Mouse (Mus musculus) left cerebral cortex, adult 8-10 months (tissue): ENCODE measurements at regions not wholly inside any gene's neighbourhood (a gene's known extent, or its start where the extent isn't known, plus 50 kb on each side); places are given as distances from the start of the nearest gene placed in this dataset.
A peak's percentile ranks its signal among the peaks of the same experiment; 100 is the strongest.
"Not testable (repeated sequence)": the region's sequence is repeated elsewhere in the genome, so short reads cannot be mapped to it uniquely, and the experiment has no call there.

Source experiments
- DNase-seq, 2 experiments: peaks; one replicate each; pipeline ENCODE4 v3.0.0; 2022; ENCODE audit warnings: low spot score in 2 of 2

DNA sequence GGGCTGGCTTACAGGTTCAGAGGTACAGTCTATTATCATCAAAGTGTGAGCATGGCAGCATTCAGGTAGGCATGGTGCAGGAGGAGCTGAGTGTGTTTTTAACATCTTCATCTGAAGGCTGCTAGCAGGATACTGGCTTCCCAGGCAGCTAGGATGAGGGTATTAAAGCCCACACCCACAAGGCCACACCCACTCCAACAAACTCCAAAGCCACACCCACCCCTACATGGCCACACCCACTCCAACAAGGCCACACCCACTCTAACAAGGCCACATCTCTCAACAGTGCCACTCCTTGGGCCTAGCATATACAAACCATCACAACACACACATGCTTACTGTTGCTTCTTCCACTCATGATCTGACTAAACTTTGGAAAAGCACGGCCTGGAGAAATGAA lies 172.5 kb downstream of the Msrb3 start:
- DNase-seq, result no peak

DNA sequence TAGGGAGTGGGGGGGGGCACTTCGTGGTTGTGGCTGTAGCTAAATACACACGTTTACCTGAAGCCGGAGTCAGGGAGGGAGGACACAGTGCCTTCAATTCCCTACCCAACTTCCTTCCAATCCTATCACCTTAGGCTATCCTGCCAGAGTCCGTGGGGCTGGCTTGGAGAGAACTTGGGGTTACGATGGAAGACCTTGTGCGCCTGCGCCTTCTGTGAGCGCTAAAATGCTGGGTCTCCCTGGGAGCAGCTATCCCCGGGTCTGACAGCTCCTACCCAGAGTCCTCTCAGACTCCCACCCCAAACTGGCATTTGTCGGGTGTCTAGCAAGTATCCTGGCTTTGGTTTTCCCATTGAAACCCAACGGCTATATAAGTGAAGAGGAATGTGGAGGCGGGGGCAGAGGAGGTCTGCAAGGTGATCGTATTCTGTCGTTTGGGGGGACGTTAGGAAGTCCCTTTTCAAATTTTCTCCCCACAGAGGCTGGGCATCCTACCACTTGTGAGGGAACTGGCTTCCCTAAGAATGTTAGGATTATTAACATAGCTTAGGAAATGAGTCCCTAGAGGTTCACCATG lies 176.9 kb downstream of the Msrb3 start:
- no peak for DNase-seq

DNA sequence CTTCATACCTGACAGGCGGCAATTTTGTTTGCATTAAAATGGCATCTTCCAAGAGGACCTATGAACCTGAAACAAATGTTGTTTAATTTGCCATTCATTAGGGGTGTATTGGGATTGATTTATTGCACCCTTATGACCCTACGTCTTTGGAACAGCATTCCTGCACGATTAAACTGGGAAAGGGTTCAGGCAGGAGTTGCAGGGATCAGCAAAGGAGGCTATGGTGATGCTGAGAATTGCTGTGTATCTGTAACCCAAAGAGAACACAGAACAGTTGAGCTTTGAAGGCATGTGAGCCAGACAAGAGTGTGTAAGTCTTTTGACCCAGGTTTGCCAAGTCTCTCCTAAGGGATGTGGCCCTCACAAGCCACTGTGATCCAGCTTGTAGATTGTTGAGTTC lies 177.9 kb downstream of the Msrb3 start:
- no peak for DNase-seq

DNA sequence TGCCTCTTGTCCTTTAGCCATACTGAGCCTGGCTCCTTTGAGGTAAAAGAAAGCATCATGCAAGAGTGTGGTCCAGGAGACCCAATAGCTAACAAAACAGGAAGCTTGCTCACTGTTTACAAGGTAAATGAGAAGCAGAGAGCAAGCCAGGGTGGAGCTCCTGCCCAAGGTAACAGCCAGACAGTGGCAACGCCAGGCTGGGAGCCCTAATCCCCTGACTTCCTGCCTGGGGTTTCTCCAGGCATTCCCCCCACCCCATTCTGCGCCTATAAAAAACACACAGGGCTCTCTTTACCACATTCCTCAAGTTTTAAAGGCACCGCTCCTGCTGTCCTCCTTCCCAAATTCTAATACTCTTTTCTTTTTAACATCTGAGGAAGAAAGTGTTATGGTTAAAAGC lies 178.8 kb downstream of the Msrb3 start:
- no peak for DNase-seq

DNA sequence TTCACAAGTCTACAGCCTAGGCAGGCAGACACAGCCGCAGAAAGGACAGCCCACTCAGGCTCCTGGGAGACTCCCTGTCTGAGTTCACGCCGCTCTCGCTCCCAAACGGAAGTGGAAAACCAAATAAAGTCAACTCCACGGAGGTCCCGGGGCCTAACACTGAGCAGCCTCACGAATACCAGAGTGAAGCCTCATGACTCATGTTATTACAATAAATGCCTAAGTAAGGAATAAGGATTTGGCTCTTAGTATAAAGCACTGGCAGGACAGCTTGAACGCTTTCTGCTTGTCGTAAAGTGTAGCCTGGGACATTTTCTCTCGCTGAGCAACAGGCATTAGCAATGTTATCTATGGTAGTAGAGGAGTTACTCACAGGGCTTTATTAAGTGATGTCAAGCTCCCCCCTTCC lies 181.7 kb downstream of the Msrb3 start:
- no peak for DNase-seq

DNA sequence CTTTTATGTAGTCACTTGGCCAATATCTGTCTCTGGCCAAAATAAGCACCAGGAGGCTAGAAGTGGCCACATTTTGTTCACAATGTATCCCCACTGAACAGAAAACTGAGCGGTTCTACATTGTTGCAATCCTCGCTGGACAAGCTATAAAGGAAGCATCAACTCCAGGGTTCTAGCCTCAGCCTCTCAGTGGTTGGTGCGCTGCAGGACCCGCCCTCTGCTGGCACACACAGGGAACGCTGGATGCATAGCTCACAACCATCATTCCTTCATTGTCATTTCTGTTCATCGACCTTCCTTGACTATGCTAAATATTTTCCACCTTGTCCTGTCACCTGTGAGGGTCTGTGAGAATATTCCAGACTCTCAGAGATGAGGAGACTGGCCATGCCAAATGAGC lies 182.5 kb downstream of the Msrb3 start:
- no peak for DNase-seq

DNA sequence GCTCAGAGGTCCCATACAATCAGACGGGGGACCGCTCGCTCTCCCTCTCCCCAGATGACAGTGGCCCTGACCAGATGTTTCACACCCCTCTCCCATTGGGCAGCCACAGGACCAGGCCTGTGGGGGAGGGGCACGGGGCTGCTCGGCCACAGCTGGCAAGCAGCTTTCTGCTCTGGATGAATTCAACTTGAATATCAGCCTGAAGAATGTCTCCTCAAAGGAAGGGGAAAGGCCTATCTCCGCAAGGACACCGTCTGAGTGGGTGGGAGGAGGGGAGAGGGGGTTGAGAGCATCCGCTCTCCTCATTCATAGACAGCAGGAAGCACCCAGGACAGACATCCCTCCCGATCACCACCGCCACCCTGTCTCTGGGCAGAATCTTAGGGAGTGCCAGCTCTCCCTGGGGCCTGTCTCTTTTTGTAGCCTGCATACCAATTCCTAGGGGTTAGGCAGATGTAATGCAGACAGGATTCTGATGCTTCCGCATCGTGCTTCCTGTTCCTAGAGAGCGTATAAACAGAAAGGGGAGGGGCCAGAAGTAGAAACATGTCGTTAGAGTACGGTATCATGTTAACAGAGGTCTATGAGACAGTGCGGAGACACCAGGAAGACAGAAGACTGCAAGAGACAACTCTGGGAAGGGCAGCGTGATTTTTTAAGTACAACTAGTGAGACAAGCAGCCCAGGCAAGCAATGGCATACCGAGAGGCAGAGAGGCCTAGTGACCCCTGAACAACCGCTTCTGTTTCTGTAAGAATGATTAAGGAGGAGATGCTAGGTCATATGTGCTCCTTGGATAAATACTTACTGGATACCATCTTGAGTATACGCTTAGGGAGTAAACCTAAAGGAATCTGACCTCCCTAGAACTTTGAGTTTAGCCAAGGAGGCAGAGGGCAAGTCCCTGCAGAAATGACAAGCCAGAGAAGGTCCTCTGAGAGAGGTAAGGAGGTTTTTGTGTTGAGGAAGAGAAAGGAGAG lies 190.8 kb downstream of the Msrb3 start:
- no peak for DNase-seq

DNA sequence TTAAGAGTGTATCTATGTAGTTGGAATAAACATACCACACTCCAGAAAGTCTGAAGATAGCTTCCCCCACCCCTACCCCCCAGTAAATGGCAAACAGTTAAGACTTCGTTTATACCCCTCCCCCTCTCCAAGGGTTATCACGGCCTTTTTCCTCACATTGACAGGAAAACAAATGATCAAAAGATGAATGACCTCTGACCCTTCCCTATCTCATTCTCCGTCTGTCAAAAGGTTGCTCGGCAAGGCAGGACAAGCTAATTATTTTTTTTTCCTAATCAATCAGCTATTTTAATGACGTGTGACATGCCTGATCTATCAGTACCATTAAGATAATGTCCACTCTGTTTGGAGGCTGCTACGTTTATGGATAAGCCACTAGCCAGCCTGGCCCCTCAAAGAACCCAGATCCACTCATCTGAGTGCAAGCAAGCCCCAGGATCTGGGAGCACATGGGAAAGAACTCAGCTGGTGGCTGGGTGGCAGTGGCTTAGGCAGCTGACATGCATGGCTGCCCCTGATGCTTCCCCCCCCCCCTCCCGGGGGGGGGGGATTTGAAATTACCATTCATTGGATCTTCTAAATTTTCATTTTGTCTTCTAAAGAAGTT lies 192.1 kb downstream of the Msrb3 start:
- DNase-seq, result no peak

DNA sequence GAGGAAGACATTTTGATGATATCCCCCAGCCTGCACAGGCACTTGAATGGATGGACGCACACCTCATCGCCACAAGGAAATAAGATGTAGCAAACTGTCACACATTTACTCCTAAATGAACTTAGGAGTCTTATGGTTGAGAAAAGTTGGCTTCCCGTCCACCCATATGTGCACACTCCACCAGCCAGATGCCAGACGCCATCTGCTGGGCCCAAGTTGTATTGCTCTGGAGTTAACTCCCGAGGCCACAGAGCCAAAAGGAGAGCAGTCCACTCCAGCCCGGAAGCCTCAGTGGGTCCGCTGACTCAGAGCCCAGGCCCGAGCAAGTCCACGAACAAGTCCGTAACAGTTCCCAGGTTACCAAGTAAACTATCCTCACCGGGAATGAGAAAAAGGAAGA lies 197.1 kb downstream of the Msrb3 start:
- DNase-seq, result peak; percentile 43 to 54

DNA sequence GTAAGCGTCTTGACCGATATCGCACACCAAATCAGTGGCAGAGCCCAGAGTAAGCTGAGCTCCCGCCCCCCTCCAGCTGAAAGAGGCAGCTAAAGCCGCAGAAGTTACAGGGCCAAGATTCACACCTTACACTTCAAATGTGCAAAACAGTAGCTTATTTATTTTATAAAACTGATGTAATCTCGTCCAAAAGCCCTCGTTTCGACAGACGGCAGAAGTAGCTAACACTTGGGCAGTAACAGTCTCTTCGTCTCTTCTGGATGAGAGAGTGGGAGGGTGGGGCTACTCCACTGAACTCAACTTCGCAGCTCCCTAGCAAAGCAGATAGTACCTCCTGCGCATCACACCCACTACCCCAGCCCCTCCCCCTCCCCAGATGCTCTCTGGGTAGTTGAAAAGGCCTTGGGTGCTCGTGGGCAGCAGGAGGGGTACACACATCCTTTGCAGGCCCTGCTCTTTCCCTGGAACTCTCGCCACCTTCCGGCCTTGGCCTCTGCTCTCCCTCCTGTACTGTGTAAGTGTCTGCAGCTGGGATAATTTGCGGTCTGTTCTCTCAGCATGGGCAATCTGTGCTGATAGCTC lies 201.5 kb downstream of the Msrb3 start:
- peak in 1 of 2 experiments; percentile 7 for DNase-seq

DNA sequence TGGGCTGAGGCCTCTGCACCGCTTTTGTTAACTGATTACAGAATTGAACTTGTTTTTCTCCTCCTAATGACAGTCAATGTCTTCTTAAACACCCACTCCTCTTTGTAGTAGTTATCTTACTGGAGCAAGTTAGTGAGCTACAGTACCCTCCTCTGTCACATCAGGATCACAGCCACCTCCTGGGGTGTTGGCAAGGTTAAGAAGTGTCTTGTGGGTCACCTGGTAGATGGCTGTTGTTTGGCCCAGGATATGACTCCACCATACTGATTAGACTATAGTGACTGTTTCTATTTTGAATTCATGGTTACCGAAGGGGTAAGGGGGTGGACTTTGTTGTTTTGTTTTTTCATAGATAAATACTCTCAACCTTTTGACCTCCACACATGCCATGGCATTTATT lies 202.4 kb downstream of the Msrb3 start:
- no peak for DNase-seq

DNA sequence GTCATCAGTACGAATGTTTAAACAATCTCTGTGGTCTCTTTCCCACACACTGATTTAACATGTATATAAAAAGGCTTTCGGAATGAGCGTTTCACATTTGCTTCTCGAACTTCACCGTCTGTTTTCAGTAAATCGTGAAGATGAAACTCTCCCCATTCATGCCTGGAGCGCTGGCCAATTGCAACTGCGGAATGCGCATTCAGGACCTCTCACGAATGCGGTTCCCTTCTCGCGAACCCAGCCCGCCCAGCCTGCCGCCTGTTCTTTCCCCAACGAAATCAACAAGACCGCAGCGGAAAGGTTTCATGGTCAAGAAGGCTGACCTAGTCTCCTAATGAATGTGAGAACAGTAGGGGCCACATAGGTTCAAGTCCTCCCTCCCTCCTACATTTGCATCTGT lies 204.4 kb downstream of the Msrb3 start:
- no peak for DNase-seq

DNA sequence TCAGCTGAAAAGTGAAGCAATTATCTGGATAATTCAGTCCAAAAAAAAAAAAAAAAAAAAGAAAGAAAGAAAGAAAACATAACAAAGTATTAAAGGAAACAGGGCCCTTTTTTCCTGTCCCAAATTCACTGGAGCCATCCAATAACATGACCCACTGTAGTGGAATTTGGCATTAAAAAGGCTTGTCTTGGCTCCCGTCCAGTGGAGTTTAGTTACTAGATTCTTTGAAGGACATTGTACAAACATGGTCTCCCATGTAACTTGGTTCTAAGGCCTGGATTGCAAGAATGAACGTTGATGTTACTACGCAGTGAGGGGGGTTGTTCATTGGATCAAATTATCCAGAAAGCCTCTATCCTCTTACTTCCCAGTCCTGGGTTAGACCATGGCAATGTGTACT lies 207.4 kb downstream of the Msrb3 start:
- no peak for DNase-seq

DNA sequence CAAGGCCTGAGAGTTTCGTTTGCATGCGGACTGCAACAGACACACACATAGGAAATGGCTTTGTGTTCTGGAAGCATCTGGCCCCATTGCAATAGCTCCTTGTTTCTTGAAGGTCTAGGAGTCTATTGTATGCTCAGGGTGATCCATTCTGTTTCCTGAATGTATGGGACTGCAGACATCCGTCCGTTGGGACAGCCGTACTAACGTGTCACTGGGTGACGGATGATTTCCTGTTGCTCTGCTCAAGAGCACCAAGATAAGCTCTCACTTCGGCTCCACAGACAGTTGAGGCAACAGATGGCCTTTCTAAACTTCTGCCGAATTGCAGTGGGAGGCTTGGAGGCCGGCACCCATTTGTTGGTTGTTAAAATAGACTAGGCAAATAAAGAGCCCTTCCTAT lies 209.9 kb upstream of the Hmga2 start:
- DNase-seq, result no peak

DNA sequence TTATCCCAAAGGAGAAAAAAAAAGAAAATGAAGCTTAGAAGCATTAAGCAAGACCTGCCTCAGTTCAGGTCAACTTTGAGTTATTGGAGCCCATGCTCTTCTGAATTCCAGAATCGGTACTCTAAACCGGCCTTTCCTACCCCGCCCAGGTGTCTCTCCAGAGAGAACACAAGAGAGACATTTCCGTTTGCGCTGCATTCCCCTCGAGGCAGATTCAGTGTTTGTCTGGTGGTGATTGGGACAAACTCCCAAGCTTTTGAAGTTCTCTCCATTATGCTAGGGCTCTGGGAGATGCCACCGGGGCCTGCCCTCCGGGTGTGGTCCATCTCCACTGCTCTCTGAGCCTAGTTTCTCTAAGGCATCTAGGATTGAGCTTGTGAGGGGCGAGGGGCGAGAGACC lies 205.8 kb upstream of the Hmga2 start:
- DNase-seq, result no peak

DNA sequence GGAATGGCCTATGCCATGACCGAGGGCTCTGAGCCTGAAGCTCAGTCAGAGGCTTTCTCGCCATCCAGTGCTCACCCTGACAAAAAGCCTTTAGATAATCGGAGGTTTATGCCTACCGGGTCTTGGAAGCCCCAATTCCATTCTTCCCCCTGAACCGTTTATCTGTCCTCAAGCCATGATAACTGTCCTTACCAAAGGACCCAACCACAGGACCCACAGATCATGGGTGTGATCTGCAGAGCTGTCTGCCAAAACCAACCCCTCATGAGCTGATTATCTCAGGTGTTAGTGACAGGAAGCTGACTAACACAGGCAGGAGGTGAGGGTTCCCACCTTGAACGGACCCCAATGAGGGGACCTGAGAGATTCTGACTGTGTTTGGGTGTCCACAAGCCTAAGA lies 203.7 kb upstream of the Hmga2 start:
- DNase-seq, result no peak

DNA sequence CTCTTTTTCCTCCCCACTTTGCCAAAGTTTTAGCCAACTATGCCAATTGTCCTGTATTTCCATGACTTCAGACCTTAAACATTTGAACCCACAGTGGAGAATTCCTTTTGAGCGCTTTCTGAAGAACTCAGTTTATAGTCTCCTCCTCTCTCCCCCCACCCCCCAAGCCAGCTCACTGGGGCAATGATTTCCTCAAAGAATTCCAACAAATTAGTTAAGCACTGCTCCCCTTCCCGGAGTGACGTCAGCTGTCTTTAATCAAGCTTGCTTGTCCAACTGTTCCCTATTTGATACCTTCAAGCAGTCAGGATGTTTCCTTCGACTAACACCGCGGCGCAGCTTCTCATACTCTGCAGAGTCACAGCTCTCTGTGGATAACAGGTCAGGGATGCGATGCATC lies 202.0 kb upstream of the Hmga2 start:
- no peak for DNase-seq

DNA sequence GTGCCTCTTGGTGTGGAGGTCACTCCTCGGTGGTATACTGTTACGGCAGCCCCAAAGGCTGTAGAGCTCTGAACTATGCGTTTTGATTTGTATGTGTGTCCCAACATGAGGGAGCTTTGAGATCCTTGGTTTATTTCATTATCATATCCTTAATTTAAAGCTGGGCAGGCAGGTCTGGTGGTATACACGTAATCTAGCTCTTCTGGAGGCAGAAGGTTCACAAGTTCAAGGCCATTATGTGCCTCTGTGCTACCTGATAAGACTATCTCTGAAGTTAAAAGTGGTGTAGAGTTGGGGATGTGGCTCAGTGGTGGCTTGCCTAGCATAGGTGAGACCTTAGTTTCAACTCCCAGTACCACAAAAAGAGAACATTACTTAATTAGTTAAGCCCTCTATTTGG lies 199.1 kb upstream of the Hmga2 start:
- no peak for DNase-seq

DNA sequence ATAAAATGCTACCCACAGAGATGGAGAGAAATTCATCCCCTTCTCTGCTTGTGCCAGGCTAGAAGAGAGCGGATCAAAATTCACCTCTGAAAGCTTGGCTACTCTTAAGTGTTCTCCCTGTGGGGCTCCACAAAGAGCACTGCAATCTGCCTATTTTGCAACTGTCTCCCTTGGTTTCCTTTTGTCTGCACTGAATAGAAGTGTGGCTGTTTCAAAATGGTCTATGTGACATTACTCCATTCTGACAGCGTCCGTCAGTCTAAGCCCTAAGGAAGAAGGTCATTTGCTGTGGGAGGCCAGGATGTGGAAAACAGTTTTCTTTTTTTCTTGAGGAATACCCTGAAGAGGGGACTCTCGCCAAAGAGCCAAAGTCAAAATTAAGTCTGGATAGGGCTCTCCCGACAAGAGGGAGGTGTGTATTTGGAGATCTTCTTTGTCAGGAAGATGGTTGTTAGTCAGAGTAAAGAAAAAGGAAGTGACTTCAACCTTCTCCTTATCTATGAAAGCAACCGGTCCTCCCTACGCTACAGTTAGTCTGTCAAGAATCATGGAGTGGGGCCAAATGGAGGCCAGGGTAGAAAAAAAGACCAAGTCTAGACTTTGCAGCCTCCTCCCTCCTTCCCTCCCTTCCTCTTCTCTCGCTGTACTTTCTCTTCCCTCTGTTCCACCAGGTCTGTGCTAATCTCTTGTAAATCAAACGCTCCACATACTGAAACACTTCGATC lies 198.2 kb upstream of the Hmga2 start:
- no peak for DNase-seq

DNA sequence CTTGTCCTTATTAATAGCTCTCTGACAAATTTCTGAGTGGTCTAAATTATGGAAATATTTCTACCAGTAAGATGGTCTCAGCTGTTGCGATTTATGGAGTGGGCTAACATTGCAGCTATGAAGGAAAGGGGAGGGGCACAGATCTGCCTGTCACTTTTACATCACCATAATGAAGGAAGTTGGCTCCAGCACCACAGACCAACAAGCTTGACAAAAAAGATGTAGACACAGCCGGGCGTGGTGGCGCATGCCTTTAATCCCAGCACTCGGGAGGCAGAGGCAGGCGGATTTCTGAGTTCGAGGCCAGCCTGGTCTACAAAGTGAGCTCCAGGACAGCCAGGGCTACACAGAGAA lies 191.4 kb upstream of the Hmga2 start:
- not testable (repeated sequence) for DNase-seq

DNA sequence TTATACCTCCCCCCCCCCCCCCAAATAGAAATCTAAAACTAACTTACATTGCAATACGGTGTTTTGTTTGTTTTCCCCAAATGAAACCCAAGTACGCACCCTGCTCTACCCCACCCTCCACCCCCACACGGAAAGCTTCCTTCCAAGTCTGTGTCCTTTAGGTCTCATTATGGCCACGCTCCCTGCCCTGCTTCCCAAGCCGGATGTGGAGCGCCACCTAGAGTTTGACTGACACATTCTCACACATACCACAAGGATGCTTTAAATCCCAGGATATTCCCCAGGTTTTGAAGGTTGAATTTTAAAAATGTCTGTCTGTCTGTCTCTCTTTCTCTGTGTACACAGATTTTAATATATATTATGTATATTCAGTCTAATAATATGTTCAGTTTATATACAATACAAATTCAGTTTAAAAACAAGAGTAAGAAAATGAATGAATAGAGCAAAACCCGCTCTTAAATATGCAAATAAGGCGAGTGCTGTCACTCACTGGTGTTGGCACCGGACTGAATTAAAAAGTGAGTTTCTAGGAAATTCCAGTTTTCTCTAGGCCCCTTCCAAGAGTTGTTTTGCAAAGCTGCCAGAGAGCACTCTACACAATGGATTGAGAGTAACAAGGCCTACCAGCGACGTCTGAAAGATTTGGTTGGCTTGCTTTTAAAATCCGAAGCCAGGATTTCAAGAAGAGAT lies 190.9 kb upstream of the Hmga2 start:
- no peak for DNase-seq
